Mouse (Mus musculus): Measurements from ENCODE around the gene Trp53rka. TPM values are rescaled to one million over a fixed set of nuclear protein-coding genes. Genes with fewer than 3 reads are reported as not detected.

The Trp53rka gene
- polyA plus RNA-seq, 1 experiment from 2014 or later = 19.7 TPM

GRCm38 (mm10) chr2:165494495-165494894, 1.4 kb upstream of the Trp53rka start:
- no peaks in the 10 kb centered on the region; the same call in 1 of the 2 replicates for H3K4me1 ChIP-seq (replicated peaks; ENCODE audit: control insufficient read depth, insufficient read depth)
- no peaks in the 10 kb centered on the region for H3K27me3 ChIP-seq (ENCODE audit: control insufficient read depth, insufficient read depth, low read length)
- no peak overlapping the region for H3K27ac ChIP-seq (replicated peaks)
- no peak for TF ChIP-seq EP300 (optimal IDR thresholded peaks at IDR 0.05)
- TF ChIP-seq CTCF (IDR thresholded peaks at IDR 0.05; ENCODE audit: low read depth) = no peak
- peaks cover 3% of the 10 kb centered on the region; the same call in 1 of the 2 replicates for H3K36me3 ChIP-seq (ENCODE audit: control insufficient read depth, insufficient read depth, low read length)
- DNase-seq (ENCODE audit: low spot score) (no peak), ATAC-seq (ENCODE audit: low FRiP score, low TSS enrichment) (no peak)
- no peak overlapping the region for H3K9ac ChIP-seq (ENCODE audit: low read length)
- no peak overlapping the region for H3K4me3 ChIP-seq (ENCODE audit: low read depth, low read length)
- H3K9me3 ChIP-seq (ENCODE audit: control insufficient read depth, low read length) = no peaks in the 10 kb centered on the region
- no peak overlapping the region for H3K4me2 ChIP-seq (replicated peaks; ENCODE audit: low read depth)
- 28% methylated on average over 2 of the region's 2 CpGs for WGBS

GRCm38 (mm10) chr2:165493587-165494210, 575 bp upstream of the Trp53rka start:
- H3K4me2 ChIP-seq (replicated peaks; ENCODE audit: low read depth) = peak overlapping the region; percentile 67
- ATAC-seq (ENCODE audit: low FRiP score, low TSS enrichment) (no peak; the same call in 1 of the 2 replicates), DNase-seq (ENCODE audit: low spot score) (no peak)
- H3K27ac ChIP-seq (replicated peaks) = no peak overlapping the region
- no peaks in the 10 kb centered on the region for H3K9me3 ChIP-seq (ENCODE audit: control insufficient read depth, low read length)
- 25% methylated on average over 17 of the region's 17 CpGs for WGBS
- TF ChIP-seq EP300 (optimal IDR thresholded peaks at IDR 0.05) = no peak
- TF ChIP-seq CTCF (IDR thresholded peaks at IDR 0.05; ENCODE audit: low read depth) = no peak
- H3K9ac ChIP-seq (ENCODE audit: low read length) = peak overlapping the region; percentile 79
- no peaks in the 10 kb centered on the region; the same call in 1 of the 2 replicates for H3K4me1 ChIP-seq (replicated peaks; ENCODE audit: control insufficient read depth, insufficient read depth)
- peaks cover 7% of the 10 kb centered on the region; the same call in 1 of the 2 replicates for H3K36me3 ChIP-seq (ENCODE audit: control insufficient read depth, insufficient read depth, low read length)
- peak overlapping the region; percentile 60 for H3K4me3 ChIP-seq (ENCODE audit: low read depth, low read length)
- no peaks in the 10 kb centered on the region for H3K27me3 ChIP-seq (ENCODE audit: control insufficient read depth, insufficient read depth, low read length)

GRCm38 (mm10) chr2:165486881-165487535, 6.1 kb downstream of the Trp53rka start:
- TF ChIP-seq CTCF (IDR thresholded peaks at IDR 0.05; ENCODE audit: low read depth) (peak; percentile 94), EP300 (optimal IDR thresholded peaks at IDR 0.05) (no peak)
- H3K27ac ChIP-seq (replicated peaks) = no peak overlapping the region
- no peaks in the 10 kb centered on the region for H3K4me1 ChIP-seq (replicated peaks; ENCODE audit: control insufficient read depth, insufficient read depth)
- DNase-seq (ENCODE audit: low spot score) = peak; percentile 68
- H3K9me3 ChIP-seq (ENCODE audit: control insufficient read depth, low read length) = no peaks in the 10 kb centered on the region
- no peak overlapping the region for H3K4me3 ChIP-seq (ENCODE audit: low read depth, low read length)
- H3K36me3 ChIP-seq (ENCODE audit: control insufficient read depth, insufficient read depth, low read length) = peaks cover 7% of the 10 kb centered on the region; the same call in 1 of the 2 replicates
- WGBS = 24% methylated on average over 8 of the region's 8 CpGs
- ATAC-seq (ENCODE audit: low FRiP score, low TSS enrichment) = peak; percentile 30
- no peaks in the 10 kb centered on the region for H3K27me3 ChIP-seq (ENCODE audit: control insufficient read depth, insufficient read depth, low read length)
- H3K4me2 ChIP-seq (replicated peaks; ENCODE audit: low read depth) = no peak overlapping the region
- H3K9ac ChIP-seq (ENCODE audit: low read length) = 0 out of 2 replicates have a peak overlapping the region, but pooled peaks have one; percentile 1

GRCm38 (mm10) chr2:165486401-165486800, 6.7 kb downstream of the Trp53rka start:
- H3K27me3 ChIP-seq (ENCODE audit: control insufficient read depth, insufficient read depth, low read length) = no peaks in the 10 kb centered on the region
- no peak for TF ChIP-seq EP300 (optimal IDR thresholded peaks at IDR 0.05)
- TF ChIP-seq CTCF (IDR thresholded peaks at IDR 0.05; ENCODE audit: low read depth) = no peak
- peaks cover 7% of the 10 kb centered on the region; the same call in 1 of the 2 replicates for H3K36me3 ChIP-seq (ENCODE audit: control insufficient read depth, insufficient read depth, low read length)
- H3K4me3 ChIP-seq (ENCODE audit: low read depth, low read length) = no peak overlapping the region
- H3K9me3 ChIP-seq (ENCODE audit: control insufficient read depth, low read length) = no peaks in the 10 kb centered on the region
- H3K27ac ChIP-seq (replicated peaks) = no peak overlapping the region
- 0 out of 2 replicates have a peak, but pooled peaks have one; percentile 15 for ATAC-seq (ENCODE audit: low FRiP score, low TSS enrichment)
- H3K4me1 ChIP-seq (replicated peaks; ENCODE audit: control insufficient read depth, insufficient read depth) = no peaks in the 10 kb centered on the region
- 78% methylated on average over 5 of the region's 5 CpGs for WGBS
- DNase-seq (ENCODE audit: low spot score) = no peak
- H3K4me2 ChIP-seq (replicated peaks; ENCODE audit: low read depth) = no peak overlapping the region
- H3K9ac ChIP-seq (ENCODE audit: low read length) = no peak overlapping the region

- H3K9ac ChIP-seq (ENCODE audit: low read length) = no peak overlapping the region
- no peak overlapping the region for H3K4me2 ChIP-seq (replicated peaks; ENCODE audit: low read depth)
- no peak overlapping the region for H3K27ac ChIP-seq (replicated peaks)
- no peak for DNase-seq (ENCODE audit: low spot score)
- H3K27me3 ChIP-seq (ENCODE audit: control insufficient read depth, insufficient read depth, low read length) = no peaks in the 10 kb centered on the region
- H3K4me3 ChIP-seq (ENCODE audit: low read depth, low read length) = no peak overlapping the region
- TF ChIP-seq EP300 (optimal IDR thresholded peaks at IDR 0.05) (no peak), CTCF (IDR thresholded peaks at IDR 0.05; ENCODE audit: low read depth) (no peak)
- H3K9me3 ChIP-seq (ENCODE audit: control insufficient read depth, low read length) = no peaks in the 10 kb centered on the region
- H3K4me1 ChIP-seq (replicated peaks; ENCODE audit: control insufficient read depth, insufficient read depth) = no peaks in the 10 kb centered on the region
- no peak for ATAC-seq (ENCODE audit: low FRiP score, low TSS enrichment)
- WGBS = 48% methylated on average over 3 of the region's 3 CpGs
- peaks cover 7% of the 10 kb centered on the region; the same call in 1 of the 2 replicates for H3K36me3 ChIP-seq (ENCODE audit: control insufficient read depth, insufficient read depth, low read length)
These were observed 7.3 kb downstream of the Trp53rka start for GRCm38 (mm10) chr2:165485826-165486225.

GRCm38 (mm10) chr2:165484152-165484551, 9.0 kb downstream of the Trp53rka start:
- no peaks in the 10 kb centered on the region for H3K4me1 ChIP-seq (replicated peaks; ENCODE audit: control insufficient read depth, insufficient read depth)
- no peaks in the 10 kb centered on the region for H3K9me3 ChIP-seq (ENCODE audit: control insufficient read depth, low read length)
- no peaks in the 10 kb centered on the region for H3K27me3 ChIP-seq (ENCODE audit: control insufficient read depth, insufficient read depth, low read length)
- peaks cover 2% of the 10 kb centered on the region; the same call in 1 of the 2 replicates for H3K36me3 ChIP-seq (ENCODE audit: control insufficient read depth, insufficient read depth, low read length)
- H3K9ac ChIP-seq (ENCODE audit: low read length) = no peak overlapping the region
- 45% methylated on average over 6 of the region's 6 CpGs for WGBS
- H3K27ac ChIP-seq (replicated peaks) = no peak overlapping the region
- DNase-seq (ENCODE audit: low spot score) (no peak), ATAC-seq (ENCODE audit: low FRiP score, low TSS enrichment) (no peak)
- no peak for TF ChIP-seq CTCF (IDR thresholded peaks at IDR 0.05; ENCODE audit: low read depth)
- no peak for TF ChIP-seq EP300 (optimal IDR thresholded peaks at IDR 0.05)
- H3K4me2 ChIP-seq (replicated peaks; ENCODE audit: low read depth) = no peak overlapping the region
- no peak overlapping the region for H3K4me3 ChIP-seq (ENCODE audit: low read depth, low read length)

Data from stomach, postnatal 0 days (tissue).